Mouse (Mus musculus) stomach, postnatal 0 days (tissue): ENCODE measurements around the gene Zdhhc1.

ENCODE experiments used
- CTCF ChIP-seq: IDR thresholded peaks from 2 replicates; pipeline ENCODE4 v1.5.1; 2016; ENCODE audit warnings: antibody characterized with exemption, low read depth, mild to moderate bottlenecking, moderate library complexity
- EP300 ChIP-seq: optimal IDR thresholded peaks from 2 replicates; pipeline ENCODE3; 2016; ENCODE audit warnings: antibody characterized with exemption

DNA sequence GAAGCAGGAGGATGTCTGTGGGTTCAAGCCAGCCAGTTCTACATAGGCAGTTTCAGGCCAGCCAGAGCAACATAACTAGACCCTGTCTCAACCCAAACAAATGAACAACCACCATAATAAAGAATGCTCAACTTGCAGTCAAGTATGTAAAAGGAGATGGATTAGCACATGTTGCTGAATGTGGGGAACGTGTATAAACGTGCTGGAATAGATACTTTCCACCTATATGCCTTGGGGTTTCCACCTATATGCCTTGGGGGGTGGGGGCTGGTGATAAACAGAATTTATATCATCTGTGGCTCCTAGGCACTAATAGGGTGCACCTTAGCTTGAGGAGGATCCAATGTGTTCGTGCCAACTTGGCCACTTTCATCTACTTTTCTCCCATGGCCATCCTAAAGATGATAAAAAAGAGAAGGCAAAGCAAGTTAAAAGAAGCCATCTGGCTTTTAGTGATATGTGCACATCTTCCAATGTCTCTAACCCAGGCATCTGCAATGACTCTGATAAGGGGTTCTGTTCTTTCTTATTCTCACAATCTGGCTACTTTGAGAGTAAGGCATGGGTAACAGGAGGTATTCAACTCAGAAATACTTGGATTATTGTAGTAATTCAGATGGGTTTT lies 45.4 kb upstream of the Zdhhc1 start:
- TF ChIP-seq EP300 = no peak
- TF ChIP-seq CTCF = no peak
